Comparison of ENCODE assay signal across 17 mouse cellular contexts in the genomic region with DNA sequence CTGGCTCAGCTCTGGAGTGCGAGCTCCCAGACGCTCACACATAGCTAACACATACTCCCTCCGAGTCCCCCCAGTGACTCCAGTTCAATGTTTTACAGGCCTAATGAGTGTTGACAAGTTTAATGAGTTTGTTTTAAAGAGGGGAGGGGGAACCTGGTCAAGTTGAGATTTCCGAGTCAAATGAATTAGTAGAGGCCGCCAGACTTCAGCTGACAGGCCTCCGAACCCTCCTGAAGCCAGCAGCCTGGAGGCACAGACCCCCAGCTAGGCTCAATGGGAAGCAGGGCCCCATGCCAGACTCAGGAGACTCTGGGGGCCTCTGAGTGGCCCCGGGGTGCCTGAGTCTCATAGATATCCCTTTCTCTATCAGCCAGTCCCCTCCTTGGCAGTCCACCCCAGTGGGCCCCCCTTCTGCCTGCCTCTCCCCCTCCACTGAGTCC. TPM values are rescaled to one million over a fixed set of nuclear protein-coding genes. Genes with fewer than 3 reads are reported as not detected.
A peak's percentile ranks its signal among the peaks of the same experiment; 100 is the strongest.
DNase-seq lines count a peak whose midpoint lies in the region; ATAC-seq lines count a peak whose summit lies in the region.
"Had no signal": no experiment of that assay in that cellular context is flagged by ENCODE, and none has a peak within 500 bp of the region (broad histone marks: within the 10 kb centered on the region; RNA-seq: fewer than 3 reads in every experiment).

No protein-coding gene starts in this region.

- 19% methylated on average over 7 of the region's 7 CpGs for WGBS in kidney, embryonic 15.5 days
- WGBS in embryonic facial prominence, embryonic 13.5 days, result 21% methylated on average over 7 of the region's 7 CpGs
- 11% methylated on average over 7 of the region's 7 CpGs for WGBS in hindbrain, embryonic 14.5 days
- 12% methylated on average over 7 of the region's 7 CpGs for WGBS in neural tube, embryonic 13.5 days

- no peak overlapping the region for H3K9ac ChIP-seq in kidney, embryonic 15.5 days
- H3K9ac ChIP-seq in embryonic facial prominence, embryonic 13.5 days, result 0 out of 2 replicates have a peak overlapping the region, but pooled peaks have one; percentile 37
- no peak overlapping the region for H3K9ac ChIP-seq in hindbrain, embryonic 14.5 days
- no peak overlapping the region for H3K9ac ChIP-seq in neural tube, embryonic 13.5 days
- H3K9ac ChIP-seq: heart, embryonic 13.5 days; liver, embryonic 13.5 days had no signal

- H3K27me3 ChIP-seq in kidney, embryonic 15.5 days, result peaks cover 93% of the 10 kb centered on the region
- peaks cover 88% of the 10 kb centered on the region for H3K27me3 ChIP-seq in embryonic facial prominence, embryonic 13.5 days
- peaks cover 73% of the 10 kb centered on the region for H3K27me3 ChIP-seq in hindbrain, embryonic 14.5 days (ENCODE audit: control insufficient read depth, insufficient read depth, low read length)
- H3K27me3 ChIP-seq in neural tube, embryonic 13.5 days, result peaks cover 89% of the 10 kb centered on the region

- H3K4me1 ChIP-seq in kidney, embryonic 15.5 days, result peaks cover 22% of the 10 kb centered on the region
- peaks cover 30% of the 10 kb centered on the region for H3K4me1 ChIP-seq in embryonic facial prominence, embryonic 13.5 days
- peaks cover 25% of the 10 kb centered on the region for H3K4me1 ChIP-seq in hindbrain, embryonic 14.5 days (replicated peaks; ENCODE audit: control insufficient read depth, insufficient read depth, low read length)
- H3K4me1 ChIP-seq in neural tube, embryonic 13.5 days (replicated peaks), result peaks cover 60% of the 10 kb centered on the region
- H3K4me1 ChIP-seq: liver, embryonic 13.5 days had no signal

- H3K4me3 ChIP-seq in kidney, embryonic 15.5 days (replicated peaks), result no peak overlapping the region
- no peak overlapping the region for H3K4me3 ChIP-seq in embryonic facial prominence, embryonic 13.5 days
- H3K4me3 ChIP-seq in hindbrain, embryonic 14.5 days (replicated peaks; ENCODE audit: low read length), result no peak overlapping the region
- H3K4me3 ChIP-seq in neural tube, embryonic 13.5 days, result no peak overlapping the region
- H3K4me3 ChIP-seq: heart, embryonic 13.5 days; liver, embryonic 13.5 days had no signal

- no peak overlapping the region for H3K4me2 ChIP-seq in kidney, embryonic 15.5 days
- no peak overlapping the region for H3K4me2 ChIP-seq in embryonic facial prominence, embryonic 13.5 days
- H3K4me2 ChIP-seq in hindbrain, embryonic 14.5 days (replicated peaks), result no peak overlapping the region
- H3K4me2 ChIP-seq in neural tube, embryonic 13.5 days, result no peak overlapping the region
- H3K4me2 ChIP-seq: heart, embryonic 13.5 days; liver, embryonic 13.5 days had no signal

- no peaks in the 10 kb centered on the region for H3K36me3 ChIP-seq in kidney, embryonic 15.5 days
- H3K36me3 ChIP-seq in embryonic facial prominence, embryonic 13.5 days, result no peaks in the 10 kb centered on the region
- no peaks in the 10 kb centered on the region for H3K36me3 ChIP-seq in hindbrain, embryonic 14.5 days (replicated peaks; ENCODE audit: control insufficient read depth, insufficient read depth)
- H3K36me3 ChIP-seq in neural tube, embryonic 13.5 days, result no peaks in the 10 kb centered on the region
- H3K36me3 ChIP-seq: heart, embryonic 13.5 days; liver, embryonic 13.5 days had no signal

- no peak for DNase-seq in kidney, adult 11 months
- DNase-seq in hindbrain, embryonic 14.5 days (ENCODE audit: low spot score), result no peak
- no peak for DNase-seq in ovary, postnatal 10 days (ENCODE audit: low spot score)
- no peak for DNase-seq in frontal cortex, postnatal 36 days (ENCODE audit: low spot score in 2 of 2)
- DNase-seq in testis, postnatal 10 days (ENCODE audit: low spot score), result no peak
- DNase-seq: cerebellum, postnatal 36 days; heart, postnatal 4 days; kidney, adult 18-20 months; kidney, postnatal 25 days; liver, embryonic 13.5 days; lung, postnatal 10 days; thymus, adult 2 months had no signal

- H3K9me3 ChIP-seq in kidney, embryonic 15.5 days (replicated peaks), result no peaks in the 10 kb centered on the region
- H3K9me3 ChIP-seq in embryonic facial prominence, embryonic 13.5 days, result no peaks in the 10 kb centered on the region
- no peaks in the 10 kb centered on the region for H3K9me3 ChIP-seq in hindbrain, embryonic 14.5 days (ENCODE audit: control insufficient read depth, low read length)
- no peaks in the 10 kb centered on the region for H3K9me3 ChIP-seq in neural tube, embryonic 13.5 days
- H3K9me3 ChIP-seq: heart, embryonic 13.5 days; liver, embryonic 13.5 days had no signal

- no peak overlapping the region for H3K27ac ChIP-seq in kidney, embryonic 15.5 days
- no peak overlapping the region for H3K27ac ChIP-seq in embryonic facial prominence, embryonic 13.5 days
- no peak overlapping the region for H3K27ac ChIP-seq in hindbrain, embryonic 14.5 days
- no peak overlapping the region for H3K27ac ChIP-seq in neural tube, embryonic 13.5 days (replicated peaks)
- H3K27ac ChIP-seq: heart, embryonic 13.5 days; liver, embryonic 13.5 days had no signal

- 0 out of 2 replicates have a peak, but pooled peaks have one; percentile 36 for ATAC-seq in kidney, embryonic 15.5 days (replicated peaks; ENCODE audit: low FRiP score)
- ATAC-seq in embryonic facial prominence, embryonic 13.5 days (ENCODE audit: insufficient number of reproducible peaks, insufficient read depth, low FRiP score, low TSS enrichment, low read depth), result no peak
- peak; percentile 55; the same call in 1 of the 2 replicates for ATAC-seq in hindbrain, embryonic 14.5 days (ENCODE audit: low FRiP score)
- peak; percentile 34; the same call in 1 of the 2 replicates for ATAC-seq in neural tube, embryonic 13.5 days (ENCODE audit: low read depth)

RNA-seq across cellular contexts. Expression of gene Pax7, which starts 23.9 kb away (rescaled TPM):
- polyA plus RNA-seq in kidney, embryonic 15.5 days (2015; fragmentation: Nextera tagmentation; extraction: Ambion mirVana), result 0.05 and 0.10 TPM in 2 replicates
- 2.5 and 3.5 TPM in 2 replicates for polyA plus RNA-seq in embryonic facial prominence, embryonic 13.5 days (2015; fragmentation: Nextera tagmentation; extraction: Ambion mirVana)
- polyA plus RNA-seq in hindbrain, embryonic 14.5 days (2014; fragmentation: Nextera tagmentation; extraction: Ambion mirVana), result 0.24 and 0.61 TPM in 2 replicates
- polyA plus RNA-seq in neural tube, embryonic 13.5 days (2015; fragmentation: Nextera tagmentation; extraction: Ambion mirVana), result 0.50 and 0.70 TPM in 2 replicates
- polyA plus RNA-seq: gonadal fat pad, adult 2 months; heart, embryonic 13.5 days; liver, embryonic 13.5 days had no signal
